In the genomic region with DNA sequence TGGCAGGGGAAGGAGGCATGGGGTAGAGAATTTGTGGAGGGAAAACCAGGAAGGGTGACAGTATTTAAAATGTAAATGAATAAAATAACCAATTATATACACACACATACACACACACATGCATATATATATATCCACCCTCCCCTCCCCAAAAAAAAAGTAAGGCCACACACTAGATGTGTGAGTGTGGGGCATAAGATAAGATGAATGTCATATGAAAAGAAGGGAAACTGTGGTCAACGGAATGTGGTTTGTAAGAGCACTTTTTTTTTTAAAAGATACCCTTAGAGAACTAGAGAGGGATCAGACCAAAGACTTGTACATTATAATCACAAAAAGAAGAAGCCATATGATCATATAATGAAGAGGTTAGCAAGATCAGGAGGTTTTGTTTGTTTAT, we compare ENCODE assay signal across 24 mouse cellular contexts.
"Had no signal": no experiment of that assay in that cellular context is flagged by ENCODE, and none has a peak within 500 bp of the region (broad histone marks: within the 10 kb centered on the region; RNA-seq: fewer than 3 reads in every experiment).

No protein-coding gene starts in this region.

- H3K9ac ChIP-seq: heart, embryonic 13.5 days; heart, embryonic 15.5 days; hindbrain, embryonic 12.5 days; hindbrain, embryonic 14.5 days; intestine, embryonic 15.5 days; limb, embryonic 12.5 days had no signal

- H3K4me1 ChIP-seq: heart, embryonic 13.5 days; heart, embryonic 15.5 days; hindbrain, embryonic 10.5 days; hindbrain, embryonic 12.5 days; intestine, embryonic 15.5 days; limb, embryonic 10.5 days; limb, embryonic 12.5 days had no signal

- H3K27ac ChIP-seq: heart, adult 2 months; heart, embryonic 13.5 days; heart, embryonic 15.5 days; hindbrain, embryonic 10.5 days; hindbrain, embryonic 12.5 days; hindbrain, embryonic 14.5 days; intestine, embryonic 15.5 days; layer of hippocampus, adult 2 months; left cerebral cortex, adult 2 months; limb, embryonic 10.5 days; limb, embryonic 12.5 days had no signal

- H3K4me2 ChIP-seq: heart, embryonic 11.5 days; heart, embryonic 13.5 days; heart, embryonic 15.5 days; hindbrain, embryonic 12.5 days; hindbrain, embryonic 14.5 days; intestine, embryonic 15.5 days; limb, embryonic 12.5 days had no signal

- H3K4me3 ChIP-seq: heart, adult 2 months; heart, embryonic 13.5 days; heart, embryonic 15.5 days; hindbrain, embryonic 10.5 days; hindbrain, embryonic 12.5 days; intestine, embryonic 15.5 days; layer of hippocampus, adult 2 months; left cerebral cortex, adult 2 months; limb, embryonic 10.5 days; limb, embryonic 12.5 days had no signal

- DNase-seq: gastrocnemius, postnatal 14 days; gastrocnemius, postnatal 36 days; heart, adult 11 months; heart, adult 2 months; heart, postnatal 4 days; kidney, adult 18-20 months; kidney, adult 8-10 months; kidney, postnatal 10 days; kidney, postnatal 25 days; kidney, postnatal 4 days had no signal

- ATAC-seq: hindbrain, embryonic 16.5 days; inflammation-experienced regulatory T-cells, adult 6 months; intestine, embryonic 15.5 days; intestine, postnatal 0 days had no signal

- H3K9me3 ChIP-seq: heart, embryonic 13.5 days; heart, embryonic 15.5 days; hindbrain, embryonic 10.5 days; hindbrain, embryonic 12.5 days; intestine, embryonic 15.5 days; limb, embryonic 10.5 days; limb, embryonic 12.5 days had no signal

- H3K36me3 ChIP-seq: heart, embryonic 13.5 days; heart, embryonic 15.5 days; hindbrain, embryonic 10.5 days; hindbrain, embryonic 12.5 days; intestine, embryonic 15.5 days; limb, embryonic 10.5 days; limb, embryonic 12.5 days had no signal

- H3K27me3 ChIP-seq: heart, embryonic 13.5 days; heart, embryonic 15.5 days; hindbrain, embryonic 12.5 days; intestine, embryonic 15.5 days; limb, embryonic 12.5 days had no signal
